Mouse (Mus musculus) central nervous system, embryonic 11.5 days (tissue): ENCODE measurements around the gene Fxyd7. TPM values are rescaled to one million over a fixed set of nuclear protein-coding genes. Genes with fewer than 3 reads are reported as not detected.

ENCODE experiments used
- polyA plus RNA-seq: library from polyadenylated mRNA; depleted of rRNA; stranded (reverse); fragments of >200 nt; gene quantifications from 2 replicates; pipeline ENCODE4 v1.2.3, GENCODE M21; 2012; rRNA removed

The Fxyd7 gene
- polyA plus RNA-seq = 5.0 and 10.5 TPM in 2 replicates

DNA sequence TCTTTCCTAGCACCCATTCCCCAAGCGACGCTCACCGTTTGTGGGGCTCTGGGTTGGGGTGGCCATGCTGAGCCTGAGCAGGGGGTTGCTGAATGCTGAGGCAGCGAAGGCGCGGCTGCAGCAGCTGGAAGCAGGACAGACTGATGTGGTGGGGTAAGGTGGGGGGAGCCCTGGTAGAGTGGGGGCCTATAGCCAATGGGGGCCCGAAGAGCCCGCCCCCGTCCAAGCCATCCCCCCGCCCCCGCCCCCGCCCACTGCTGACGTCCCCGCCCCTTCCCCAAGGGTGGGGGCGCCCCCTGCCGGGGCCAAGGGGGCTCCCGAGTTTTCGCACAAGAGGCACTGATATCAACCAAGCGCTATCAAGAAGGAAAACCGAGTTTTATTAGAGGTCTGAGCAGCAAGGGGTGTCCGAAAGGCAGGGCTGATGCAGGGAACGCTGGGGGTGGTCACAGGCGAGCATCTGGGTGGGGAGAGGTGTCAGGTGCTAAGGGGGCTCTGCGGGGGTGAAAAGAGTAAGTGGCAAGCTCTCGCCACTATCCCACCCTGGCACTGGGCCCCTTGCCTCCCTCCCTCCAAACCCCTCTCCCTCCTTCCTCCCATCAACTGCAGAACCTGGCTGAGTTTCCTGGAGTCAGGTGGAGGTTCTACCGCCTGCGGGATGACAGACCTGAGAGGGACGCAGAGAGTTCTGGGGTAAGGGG lies at the start of gene Fxyd7:
TSS of gene Fxyd7 (minus strand) at position 147 of the 701 bp plus-strand sequence.

DNA sequence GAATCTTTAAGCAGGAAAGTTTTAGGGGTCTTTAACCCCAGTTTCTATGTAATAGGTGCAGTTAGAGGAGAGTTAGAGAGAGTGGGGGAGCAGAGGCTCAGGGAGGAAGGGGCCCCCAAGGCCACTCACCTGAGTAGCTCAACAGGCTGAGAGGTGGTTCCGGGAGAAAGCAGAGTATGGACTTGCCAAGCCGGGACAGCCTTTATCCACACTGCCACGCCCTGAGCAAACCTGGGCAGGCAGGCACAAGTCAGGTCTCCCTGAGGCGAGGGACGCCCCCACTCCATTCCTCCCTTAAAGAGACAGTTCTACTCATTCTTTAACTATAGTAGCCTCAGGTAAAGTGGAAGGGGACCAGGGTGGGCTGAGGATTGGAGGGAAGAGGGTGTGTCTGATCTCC lies 25.2 kb upstream of the Fxyd7 start, which contains the start of gene Fxyd3:
TSS of gene Fxyd3 (minus strand) at position 213 of the 400 bp plus-strand sequence.

DNA sequence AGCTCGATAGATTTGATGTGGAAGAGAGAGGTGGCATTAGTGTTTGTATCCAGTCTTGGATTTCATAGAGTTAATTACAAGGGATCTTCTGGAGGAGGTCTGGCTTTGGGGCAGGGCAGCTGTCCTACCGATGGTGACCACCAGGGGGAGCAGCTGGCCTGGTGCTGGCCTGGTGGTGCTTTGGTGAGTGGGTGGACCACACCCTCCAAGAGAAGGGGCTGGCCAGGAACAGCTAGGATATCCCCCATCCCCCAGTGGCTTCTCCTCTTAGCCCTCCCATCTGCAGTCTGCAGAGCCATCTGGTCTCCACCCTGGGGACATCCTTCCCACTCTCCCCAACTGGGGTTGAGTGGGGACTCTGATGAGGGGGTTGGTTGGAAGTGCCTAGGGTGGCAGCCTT lies 7.8 kb upstream of the Fxyd7 start, which contains the start of gene Lgi4:
TSS of gene Lgi4 (plus strand) at position 235 of the 400 bp plus-strand sequence.

DNA sequence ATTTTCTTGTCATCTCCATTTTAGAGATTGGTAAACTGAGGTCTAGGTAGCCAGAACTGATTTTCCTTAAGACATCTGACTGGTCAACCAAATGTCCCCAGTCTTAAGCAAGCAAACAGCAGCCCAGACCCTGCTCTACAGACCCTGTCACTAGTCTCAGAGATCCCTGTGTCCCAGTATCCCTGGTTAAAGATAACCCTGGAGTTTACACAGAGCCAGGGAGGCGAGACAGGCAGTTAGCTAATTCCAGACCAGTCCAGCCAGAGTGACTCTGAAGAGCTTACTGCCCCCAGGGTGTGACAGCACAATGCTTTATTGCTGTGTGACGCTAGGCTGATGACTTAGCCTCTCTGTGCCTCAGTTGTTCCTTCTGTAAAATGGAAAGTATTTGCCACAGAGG lies 5.8 kb upstream of the Fxyd7 start, which contains the start of gene Fxyd1:
TSS of gene Fxyd1 (minus strand) at position 129 of the 400 bp plus-strand sequence.

DNA sequence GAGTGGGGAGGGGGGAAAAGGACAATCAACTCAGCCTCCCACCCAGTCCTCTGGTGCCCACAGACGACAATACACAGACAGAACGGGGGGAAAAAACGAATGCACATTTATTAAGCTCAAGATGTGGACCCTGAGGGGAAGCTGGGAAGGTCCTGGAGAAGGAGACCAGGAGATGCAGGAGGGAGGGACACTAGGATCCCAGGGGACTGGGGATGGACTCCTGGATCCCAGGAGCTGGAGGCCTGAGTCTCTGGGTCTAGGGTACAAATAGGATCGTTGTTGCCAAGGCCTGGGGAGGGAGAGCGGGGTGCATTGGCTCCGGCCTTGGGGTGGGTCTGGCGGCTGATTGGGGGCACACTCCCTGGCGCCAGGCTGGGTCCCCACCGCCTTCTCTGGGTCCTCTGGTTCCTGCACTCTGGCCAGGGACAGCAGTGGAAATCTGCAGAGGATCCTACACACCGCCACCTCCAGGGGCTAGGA lies 8.8 kb downstream of the Fxyd7 start, which contains the start of gene Fxyd5:
TSS of gene Fxyd5 (minus strand) at position 51 of the 480 bp plus-strand sequence.

Other genes starting within 250 kb of the Fxyd7 start
- 0.05 and 0.21 TPM in 2 replicates for gene Ffar2, start 227.7 kb downstream of the Fxyd7 start, polyA plus RNA-seq
- 0.05 TPM in 1 of 2 replicates, not detected in the other for gene Ffar3, start 195.3 kb downstream of the Fxyd7 start, polyA plus RNA-seq
- 0.02 TPM in 1 of 2 replicates, not detected in the other for gene Ffar1, start 189.9 kb downstream of the Fxyd7 start, polyA plus RNA-seq
- 0.01 and 0.05 TPM in 2 replicates for gene Cd22, start 171.1 kb downstream of the Fxyd7 start, polyA plus RNA-seq
- 0.26 and 0.46 TPM in 2 replicates for gene Mag, start 136.6 kb downstream of the Fxyd7 start, polyA plus RNA-seq
- not detected in 2 replicates for gene Hamp2, start 126.8 kb downstream of the Fxyd7 start, polyA plus RNA-seq
- gene Hamp, start 107.4 kb downstream of the Fxyd7 start, polyA plus RNA-seq = not detected in 2 replicates
- 97.2 and 156 TPM in 2 replicates for gene Usf2, start 94.7 kb downstream of the Fxyd7 start, polyA plus RNA-seq
- gene Lsr, start 78.0 kb downstream of the Fxyd7 start, polyA plus RNA-seq = 15.1 and 19.4 TPM in 2 replicates
- gene Fam187b, start 77.7 kb downstream of the Fxyd7 start, polyA plus RNA-seq = 0.60 and 0.68 TPM in 2 replicates
- 5.5 and 7.8 TPM in 2 replicates for gene Fxyd5, start 9.0 kb downstream of the Fxyd7 start, polyA plus RNA-seq
- 8.6 and 18.0 TPM in 2 replicates for gene Fxyd1, start 5.7 kb upstream of the Fxyd7 start, polyA plus RNA-seq
- gene Lgi4, start 7.9 kb upstream of the Fxyd7 start, polyA plus RNA-seq = 1.8 and 3.3 TPM in 2 replicates
- gene Fxyd3, start 25.2 kb upstream of the Fxyd7 start, polyA plus RNA-seq = 0.89 and 4.8 TPM in 2 replicates
- gene Hpn, start 63.8 kb upstream of the Fxyd7 start, polyA plus RNA-seq = 3.0 and 3.2 TPM in 2 replicates
- gene Scn1b, start 75.5 kb upstream of the Fxyd7 start, polyA plus RNA-seq = 1.2 and 2.5 TPM in 2 replicates
- 209 and 271 TPM in 2 replicates for gene Gramd1a, start 104.4 kb upstream of the Fxyd7 start, polyA plus RNA-seq
- not detected in 2 replicates for gene Scgb2b2, start 239.0 kb upstream of the Fxyd7 start, polyA plus RNA-seq
- not detected in 2 replicates for gene Scgb1b2, start 240.4 kb upstream of the Fxyd7 start, polyA plus RNA-seq